Mouse (Mus musculus) adrenal gland, postnatal 14 days (tissue): ENCODE measurements around the gene Hjurp. TPM values are rescaled to one million over a fixed set of nuclear protein-coding genes. Genes with fewer than 3 reads are reported as not detected.

Experiments used
- DNase-seq: peaks from one replicate; pipeline ENCODE4 v3.0.0; 2021; ENCODE audit warnings: mixed read lengths
- total RNA-seq: library from RNA; stranded (reverse); gene quantifications from 2 replicates; pipeline ENCODE4 v1.2.3, GENCODE M21; 2021

Hjurp gene
- total RNA-seq, 1 experiment from 2014 or later = 57.7 TPM

DNA sequence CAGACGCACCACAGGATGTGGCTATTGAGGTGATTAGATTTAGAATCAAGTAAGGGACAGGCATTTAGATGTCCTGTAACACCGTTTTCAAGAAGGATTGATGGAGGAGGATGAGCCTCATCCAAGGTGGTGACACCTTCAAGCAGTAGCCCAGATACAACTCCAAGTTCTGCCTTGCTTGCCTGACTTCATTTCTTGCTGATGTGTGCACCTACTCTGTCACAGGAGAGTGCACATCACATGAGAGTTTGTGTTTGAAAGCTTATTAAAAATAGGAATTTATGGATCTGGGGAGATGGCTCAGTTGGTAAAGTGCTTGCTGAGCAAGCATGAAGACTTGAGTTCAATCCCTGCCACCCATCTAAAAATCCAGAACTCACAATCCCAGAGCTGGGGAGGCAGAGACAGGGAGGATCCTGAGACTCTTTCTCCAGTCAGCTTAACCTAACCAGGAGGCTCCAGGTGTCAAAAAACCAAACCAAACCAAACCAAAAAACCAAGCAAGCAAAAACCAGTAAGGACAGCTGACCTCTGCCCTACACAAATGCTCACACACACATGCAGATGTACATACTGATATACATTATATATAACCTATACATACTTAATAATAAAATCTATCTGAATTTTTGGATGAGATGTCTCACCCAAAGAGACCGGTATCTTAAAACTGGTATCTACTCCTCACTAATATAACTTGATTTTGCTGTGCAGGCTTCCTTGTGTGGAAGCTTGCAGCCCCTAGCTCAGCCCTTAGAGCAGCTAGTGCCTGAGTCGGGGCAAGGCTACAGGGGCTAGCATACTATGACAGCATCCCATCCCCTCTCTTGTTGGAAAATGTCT, 21.5 kb upstream of the Hjurp start:
- DNase-seq = no peak

DNA sequence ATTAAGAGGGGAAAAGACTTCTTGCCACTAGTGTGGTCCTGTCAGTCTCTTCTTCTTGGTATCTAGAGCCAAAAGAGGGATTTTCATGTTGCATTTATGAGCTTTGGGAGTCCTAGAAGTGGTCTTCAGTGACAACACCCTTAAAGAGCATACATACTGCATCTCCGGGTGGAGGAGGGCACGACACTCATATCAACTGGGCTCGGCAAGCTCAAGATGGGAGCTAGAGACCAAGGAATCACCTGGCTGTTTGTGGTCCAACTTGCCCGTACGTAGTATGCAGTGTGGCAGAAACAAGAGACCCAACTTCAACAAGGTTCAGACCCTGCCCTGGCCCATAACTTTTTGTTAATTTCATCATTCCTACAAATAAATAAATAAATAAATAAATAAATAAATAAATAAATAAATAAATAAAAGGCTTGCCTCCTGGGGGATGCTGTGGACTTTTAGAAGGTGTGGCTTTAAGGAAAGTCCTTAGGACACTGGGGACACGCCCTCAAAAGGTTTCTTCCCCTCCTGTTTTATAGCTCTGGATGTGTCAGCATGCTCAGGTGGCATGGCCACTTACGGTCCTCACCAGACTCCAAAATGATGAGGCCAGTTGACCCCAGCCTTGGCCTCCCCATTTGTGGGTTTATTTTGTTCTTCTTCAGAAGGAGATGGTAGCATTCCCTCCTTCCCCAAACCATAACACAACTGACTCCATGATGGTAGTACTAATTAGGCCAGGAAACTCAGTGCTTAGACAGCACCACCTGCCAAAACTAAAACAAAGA, 20.2 kb upstream of the Hjurp start:
- DNase-seq = no peak

DNA sequence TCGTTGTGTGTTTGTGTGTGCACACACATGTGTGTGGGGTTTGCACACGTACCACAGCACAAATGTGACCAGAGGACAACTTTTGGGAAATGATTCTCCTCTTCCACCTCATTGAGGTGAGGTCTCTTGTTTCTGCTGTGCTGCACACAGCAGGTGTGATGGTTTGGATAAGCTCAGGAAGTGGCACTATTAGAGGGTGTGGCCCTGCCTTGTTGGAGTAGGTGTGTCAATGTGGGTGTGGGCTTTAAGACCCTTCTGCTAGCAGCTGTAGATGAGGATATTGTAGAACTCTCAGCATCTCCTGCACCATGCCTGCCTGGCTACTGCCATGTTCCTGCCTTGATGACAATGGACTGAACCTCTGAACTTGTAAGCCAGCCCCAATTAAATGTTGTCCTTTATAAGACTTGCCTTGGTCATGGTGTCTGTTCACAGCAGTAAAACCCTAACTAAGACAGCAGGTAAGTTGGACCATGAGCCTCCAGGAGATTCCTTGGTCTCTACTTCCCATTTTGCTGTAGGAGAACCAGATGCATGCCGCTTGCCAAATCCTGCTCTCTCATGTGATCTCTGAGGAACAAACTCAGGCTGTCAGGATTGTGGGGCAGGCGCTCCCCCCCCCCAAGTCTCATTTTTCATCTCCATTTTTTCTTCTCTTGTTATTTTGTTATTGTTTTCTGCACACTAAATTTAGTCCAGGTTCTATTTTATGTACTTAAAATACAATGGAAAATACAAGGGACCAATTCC, 18.9 kb upstream of the Hjurp start:
- DNase-seq = no peak

DNA sequence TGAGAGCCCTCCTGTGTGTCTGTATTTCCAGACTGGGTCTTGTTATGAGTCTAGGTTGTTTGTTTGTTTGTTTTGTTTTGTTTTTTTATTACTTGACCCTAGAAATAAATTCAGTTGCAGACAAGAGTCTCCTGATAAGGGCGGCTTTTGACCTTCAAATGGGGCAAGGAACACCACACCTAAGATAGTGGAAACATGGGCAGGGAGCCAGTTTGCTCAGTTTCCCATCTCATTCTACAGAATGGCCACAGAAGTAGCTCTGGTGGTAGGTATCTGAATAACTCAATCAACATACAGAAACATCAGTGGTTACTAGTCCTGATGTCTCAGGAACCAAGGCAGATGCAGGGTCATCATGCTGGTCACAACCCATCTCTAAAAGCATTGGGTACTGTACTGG, 17.2 kb upstream of the Hjurp start:
- no peak for DNase-seq

DNA sequence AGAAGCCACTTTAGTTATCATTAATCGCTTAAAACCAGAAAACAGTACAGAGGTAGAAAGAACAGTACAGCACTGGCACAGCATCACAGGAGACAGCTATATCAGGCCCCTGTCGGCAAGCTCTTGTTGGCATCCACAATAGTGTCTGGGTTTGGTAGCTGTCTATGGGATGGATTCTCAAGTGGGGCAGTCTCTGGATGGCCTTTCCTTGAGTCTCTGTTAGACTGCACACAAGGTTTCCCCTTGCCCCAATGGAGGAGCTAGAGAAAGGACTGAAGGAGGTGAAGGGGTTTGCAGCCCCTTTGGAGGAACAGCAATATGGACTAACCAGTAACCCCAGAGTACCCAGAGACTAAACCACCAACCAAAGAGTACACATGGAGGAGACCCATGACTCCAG, 14.6 kb upstream of the Hjurp start:
- DNase-seq = no peak

DNA sequence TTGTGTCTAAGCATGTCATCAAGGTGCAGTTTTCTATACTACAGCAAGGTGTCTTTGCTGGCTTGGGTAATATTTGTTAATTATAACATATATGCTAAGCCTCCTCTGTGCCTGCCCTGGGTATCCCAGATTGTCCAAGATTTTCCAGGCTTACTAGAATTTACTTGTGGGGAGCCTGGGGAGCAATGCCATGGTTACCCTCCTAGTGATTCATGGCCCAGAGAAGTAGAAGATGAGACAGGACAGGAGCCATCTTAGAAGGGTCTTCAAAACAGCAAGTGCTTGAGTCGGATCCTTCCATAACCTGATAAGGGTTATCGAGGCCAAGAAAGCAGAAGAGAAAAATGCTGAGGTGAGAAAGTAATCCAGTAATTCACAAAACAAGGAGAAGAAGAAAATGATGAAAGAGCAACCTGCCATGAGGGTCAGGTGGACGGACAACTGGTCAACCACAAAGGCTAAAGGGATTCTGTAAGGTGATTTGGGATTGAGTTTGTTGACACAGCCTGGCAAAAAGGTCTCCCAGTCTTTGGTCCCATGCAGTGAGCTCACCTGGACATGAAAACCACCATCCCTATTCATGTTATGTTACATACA, 14.1 kb upstream of the Hjurp start:
- no peak for DNase-seq

DNA sequence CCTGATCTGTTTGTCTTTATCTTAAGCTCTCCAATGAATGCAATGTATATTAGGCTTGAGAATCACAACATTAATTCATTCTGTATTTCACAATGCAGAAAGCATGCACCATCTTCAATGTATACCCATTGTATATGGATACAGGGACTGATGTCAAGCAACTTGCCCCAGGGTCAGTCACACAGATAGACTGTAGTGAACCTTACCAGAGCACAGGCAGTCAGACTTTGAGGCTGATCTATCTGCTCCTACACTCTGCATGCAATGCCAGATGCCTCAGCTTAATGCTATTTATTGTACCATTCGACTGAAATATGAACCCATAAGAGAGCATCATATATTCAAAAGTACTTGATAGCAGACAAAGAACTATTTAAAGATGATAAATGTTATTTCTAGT, 13.1 kb upstream of the Hjurp start:
- DNase-seq = no peak

DNA sequence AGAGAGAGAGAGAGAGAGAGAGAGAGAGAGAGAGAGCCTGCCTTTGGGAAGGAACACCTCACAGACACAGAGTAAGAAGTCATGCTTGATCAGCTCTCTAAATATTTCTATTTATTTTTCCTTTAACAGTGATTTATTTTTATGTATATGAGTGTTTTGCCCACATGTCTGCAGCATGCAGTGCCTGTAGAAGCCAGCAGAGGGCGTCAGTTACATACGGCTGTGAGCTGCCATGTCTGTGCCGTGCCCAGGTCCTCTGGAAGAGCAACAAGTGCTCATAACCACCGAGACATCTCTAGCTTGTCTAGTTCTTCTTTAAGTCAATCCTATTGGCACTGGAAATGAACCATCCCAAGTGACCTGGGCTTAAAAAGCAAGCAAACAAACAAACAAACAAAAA, 12.5 kb upstream of the Hjurp start:
- DNase-seq = peak; percentile 88

DNA sequence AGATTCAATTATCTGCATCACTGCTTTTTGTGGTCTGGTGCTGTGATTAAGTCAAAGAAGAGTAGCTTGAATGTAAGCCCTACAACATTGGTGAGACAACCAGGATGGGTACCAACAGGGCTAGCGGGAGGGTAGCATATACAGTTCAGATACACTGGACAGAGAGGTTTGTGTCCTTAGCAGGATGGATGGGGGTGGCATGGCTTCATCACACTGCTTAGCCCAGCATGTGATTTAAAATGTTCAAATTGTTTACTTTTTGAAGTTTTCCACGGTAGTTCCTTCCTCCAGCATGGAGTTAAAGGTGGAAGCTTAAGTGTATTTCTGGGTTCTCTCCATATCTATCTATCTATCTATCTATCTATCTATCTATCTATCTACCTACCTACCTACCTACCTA, 11.7 kb upstream of the Hjurp start:
- no peak for DNase-seq

DNA sequence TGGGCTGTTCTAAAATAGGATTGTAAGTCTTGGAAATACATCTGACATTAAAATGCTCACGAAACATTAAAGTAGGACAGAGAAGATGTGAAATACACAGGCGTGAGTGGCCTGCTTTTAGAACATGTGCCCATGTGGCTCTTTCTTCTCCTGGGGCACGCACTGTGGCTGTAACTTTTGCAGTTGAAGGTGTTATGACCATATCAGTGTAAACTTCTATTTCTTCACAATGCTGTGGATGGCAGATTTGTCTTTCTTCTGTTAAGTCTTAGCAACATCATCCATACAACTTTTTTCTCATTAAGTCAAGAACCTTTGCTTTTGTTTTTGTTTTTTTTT, 11.3 kb upstream of the Hjurp start:
- no peak for DNase-seq

DNA sequence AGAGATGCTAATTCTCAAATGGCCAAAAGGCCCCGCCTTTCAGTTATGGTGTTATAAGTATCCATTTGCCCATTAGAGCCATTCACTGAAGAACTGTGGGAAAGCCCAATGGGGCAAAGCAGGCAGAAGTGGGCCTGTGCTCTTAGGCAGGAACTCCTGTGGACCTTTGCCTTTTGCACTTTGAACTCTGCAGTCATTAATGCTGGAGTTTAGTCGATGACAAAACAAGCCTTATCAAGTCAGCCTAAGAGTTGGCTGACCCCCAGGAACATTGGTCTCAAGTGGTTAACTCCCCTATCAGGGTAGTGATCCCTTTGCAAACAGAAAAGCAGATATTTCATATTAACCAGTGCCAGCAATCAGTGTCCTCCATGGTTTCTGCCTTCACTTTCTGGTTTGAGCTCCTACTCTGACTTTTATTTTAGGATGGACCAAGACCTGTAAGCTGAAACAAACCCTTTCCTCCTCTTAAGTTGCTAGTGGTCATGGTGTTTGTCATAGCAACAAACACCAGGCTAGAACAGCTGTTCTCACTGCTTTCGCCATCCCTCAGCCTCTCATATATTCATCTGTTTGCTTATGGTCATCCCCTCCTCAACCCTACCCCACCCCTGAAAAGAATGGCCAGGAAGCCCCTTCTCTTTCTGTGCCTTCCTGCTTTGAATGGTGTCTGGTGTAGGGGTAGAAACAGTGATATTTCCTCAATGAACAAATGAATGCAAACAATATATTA, 10.8 kb upstream of the Hjurp start:
- no peak for DNase-seq

DNA sequence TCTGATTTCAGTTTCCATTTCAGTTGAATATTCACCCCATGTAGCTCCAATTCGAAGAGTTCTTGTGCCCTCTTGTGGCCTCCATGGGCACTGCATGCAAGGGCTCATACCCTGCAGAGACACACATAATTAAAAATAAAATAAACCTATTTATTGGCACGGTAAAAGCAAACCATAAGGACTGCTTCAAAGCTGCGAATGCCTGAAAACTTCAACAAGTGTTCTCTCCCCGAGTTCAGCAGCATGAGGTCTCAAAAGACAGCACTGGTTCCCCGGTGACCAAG, 10.2 kb upstream of the Hjurp start:
- DNase-seq = peak; percentile 88

DNA sequence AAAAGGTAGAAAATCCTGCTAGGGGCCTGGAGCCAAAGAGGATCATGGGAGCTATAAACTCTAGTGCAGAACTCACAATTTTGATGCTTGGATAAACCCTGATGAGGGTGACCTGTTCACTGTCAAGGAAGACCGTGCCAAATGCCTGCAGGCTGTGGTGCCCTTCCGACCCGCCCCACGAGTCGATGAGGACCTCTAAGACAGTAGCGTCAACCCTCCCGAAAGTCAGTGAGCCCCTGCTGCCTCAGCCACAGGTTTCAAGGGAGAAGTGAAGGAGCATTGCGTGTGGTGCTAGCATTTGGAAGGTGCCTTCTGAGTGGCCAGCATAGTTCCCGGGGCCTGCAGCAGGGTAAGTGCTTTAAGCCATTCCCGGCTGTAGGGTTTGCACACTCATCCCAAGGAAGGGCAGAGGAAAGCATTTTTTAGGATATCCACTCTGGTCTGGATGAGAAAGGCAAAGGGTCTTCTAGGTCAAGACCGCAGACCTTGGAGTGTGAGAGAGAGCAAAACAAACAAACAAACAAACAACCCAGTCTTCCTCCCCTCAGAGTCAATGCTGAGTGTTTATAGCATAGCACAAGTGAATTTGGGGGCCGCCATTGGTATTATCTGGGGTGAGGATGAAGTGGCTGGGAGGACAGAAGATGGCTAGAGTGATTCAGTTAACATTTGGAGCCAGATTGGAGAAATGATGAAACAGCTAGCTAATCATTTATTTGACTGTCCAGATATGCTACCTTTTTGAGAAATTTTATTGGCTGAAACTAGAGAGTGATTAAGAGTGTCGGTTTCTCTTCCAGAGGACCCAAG, 9.7 kb upstream of the Hjurp start:
- no peak for DNase-seq

DNA sequence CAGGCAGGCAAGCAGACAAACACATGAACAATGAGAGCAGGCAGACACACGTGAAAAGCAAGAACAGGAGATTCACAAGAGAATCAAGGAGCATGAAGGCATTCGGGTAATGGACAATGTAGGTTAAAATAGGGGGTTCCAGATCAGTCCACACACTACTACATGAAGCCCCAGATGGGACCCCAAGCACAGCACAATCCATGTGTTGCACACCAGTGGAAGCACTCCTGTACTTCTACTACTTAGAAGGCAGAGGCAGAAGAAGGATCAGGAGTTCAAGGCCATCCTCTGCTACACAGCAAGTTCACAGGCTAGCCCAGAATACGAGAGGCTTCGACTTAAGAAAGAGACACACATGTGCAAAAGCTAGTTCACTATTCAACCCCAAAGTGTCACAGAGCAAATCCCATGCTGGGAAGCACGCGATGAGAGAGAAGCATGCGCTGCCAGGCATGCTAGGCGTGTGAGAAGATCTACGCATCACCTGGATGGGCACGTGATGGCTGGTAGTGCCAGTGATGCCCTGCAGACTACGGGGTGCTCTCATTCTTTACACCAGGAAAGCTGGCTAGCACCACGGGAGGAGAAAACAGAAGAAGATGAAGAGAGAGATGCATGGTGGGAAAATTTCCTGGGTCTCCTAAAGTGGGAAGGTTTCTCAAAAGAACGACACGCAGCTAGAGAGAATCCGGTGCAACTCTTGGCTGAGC, 8.9 kb upstream of the Hjurp start:
- DNase-seq = no peak

DNA sequence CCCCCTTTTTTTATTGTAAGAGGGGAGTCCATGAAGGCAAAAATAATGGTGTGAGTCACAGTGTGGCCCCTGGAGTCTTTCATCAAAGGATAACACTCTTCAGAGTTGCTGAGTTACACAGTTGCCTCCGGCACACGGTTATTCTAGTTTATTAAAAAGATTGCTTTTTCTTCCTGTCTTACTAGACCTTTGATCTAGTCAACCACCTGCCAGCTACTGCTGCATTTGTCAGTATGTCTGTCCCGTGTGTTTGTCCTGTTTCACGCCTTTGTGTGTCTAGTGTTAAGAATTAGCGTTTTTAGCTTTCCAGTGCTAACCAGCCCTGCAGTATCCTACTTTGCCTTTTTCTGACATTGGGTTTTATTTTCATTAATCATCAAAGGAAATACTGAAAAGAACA, 8.2 kb upstream of the Hjurp start:
- DNase-seq = no peak

DNA sequence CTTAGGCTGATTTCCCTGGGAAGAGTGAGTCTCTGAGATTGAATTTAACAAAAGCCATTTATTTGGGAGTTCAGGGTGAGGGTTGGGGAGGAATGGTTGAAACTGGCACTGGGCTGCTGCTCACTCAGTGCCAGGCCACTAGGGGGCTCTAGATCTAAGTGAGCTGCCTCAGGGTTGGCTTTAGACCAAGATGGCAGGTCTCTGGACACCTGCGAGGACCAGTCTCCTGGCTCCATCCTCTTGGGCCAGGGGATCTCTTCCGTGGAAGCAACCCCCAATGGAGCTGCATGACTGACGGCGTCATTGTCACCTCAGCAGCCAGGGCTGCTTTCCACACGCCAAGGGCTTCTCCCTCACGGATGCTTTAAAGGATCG, 7.5 kb upstream of the Hjurp start:
- DNase-seq = peak; percentile 77

DNA sequence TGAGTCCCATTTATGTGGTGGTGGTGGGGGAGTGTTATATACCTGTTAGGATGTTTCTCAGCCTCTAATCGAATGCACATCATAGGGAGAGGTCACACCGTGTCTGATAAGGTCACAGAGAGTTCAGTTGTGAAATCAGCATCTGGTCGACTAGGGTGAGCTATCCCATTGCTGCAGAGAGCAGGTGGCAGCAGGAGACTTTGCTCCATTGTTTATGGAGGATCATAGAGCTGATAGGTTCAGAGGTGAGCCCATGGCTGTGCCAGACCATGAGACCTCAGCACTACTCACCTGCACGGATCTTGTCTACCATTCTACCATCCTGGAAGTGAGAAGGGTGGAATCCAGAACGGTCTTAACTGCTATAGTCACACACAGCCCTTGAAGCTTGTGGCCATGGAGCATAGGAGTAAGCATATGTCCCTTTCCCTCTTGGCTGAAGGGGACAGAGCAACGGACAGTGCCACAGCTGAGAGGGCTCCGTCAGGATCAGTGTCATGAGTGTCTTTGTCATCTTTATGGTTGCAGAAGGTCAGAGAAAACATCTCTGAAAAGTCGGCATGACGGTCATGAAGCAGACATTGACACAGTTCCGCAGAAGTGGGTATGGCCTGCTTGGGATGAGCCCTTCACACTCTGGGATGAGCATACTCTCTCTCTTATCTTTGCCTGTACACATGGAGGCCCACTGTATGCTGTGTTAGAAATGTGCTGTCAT, 7.0 kb upstream of the Hjurp start:
- no peak for DNase-seq

DNA sequence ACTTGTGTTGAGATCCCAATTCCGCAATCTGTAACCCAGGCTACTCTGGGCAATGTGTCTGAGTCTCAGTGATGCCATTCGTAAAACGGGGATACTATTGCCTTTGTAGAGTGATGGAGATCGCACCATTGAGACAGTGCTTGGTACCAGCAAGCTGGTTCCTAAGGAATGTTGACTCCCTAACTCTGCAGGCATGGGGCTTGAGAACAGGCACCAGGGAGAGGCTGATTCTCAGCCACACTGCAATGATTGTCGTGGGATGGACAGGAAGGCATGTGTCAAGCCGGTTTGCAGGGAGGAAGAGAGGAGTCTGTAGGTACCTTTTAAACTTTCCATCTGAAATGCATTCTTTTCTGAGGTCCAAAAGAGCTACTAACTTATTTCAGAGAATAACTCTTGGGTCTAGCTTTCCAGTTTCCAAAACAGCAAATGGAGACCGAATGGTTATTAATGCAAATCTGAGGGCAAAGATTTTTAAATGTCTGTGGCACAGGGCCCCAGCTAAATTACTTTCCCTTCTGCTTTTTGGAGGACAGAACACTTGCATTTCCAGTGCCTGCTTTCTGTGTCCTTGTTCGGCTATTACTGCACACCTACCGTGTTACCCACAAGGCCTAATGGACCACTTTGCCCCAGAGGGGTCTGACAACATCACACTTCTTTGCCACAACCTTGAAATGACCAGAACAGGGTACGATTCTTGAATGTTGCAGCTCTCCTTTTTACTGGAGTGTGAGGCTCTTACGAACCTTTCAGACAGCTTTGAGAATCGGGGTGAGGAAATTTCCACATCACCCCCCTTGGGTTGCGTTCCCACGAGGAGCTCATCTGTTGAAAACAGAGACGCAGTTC, 6.2 kb upstream of the Hjurp start:
- DNase-seq = no peak

DNA sequence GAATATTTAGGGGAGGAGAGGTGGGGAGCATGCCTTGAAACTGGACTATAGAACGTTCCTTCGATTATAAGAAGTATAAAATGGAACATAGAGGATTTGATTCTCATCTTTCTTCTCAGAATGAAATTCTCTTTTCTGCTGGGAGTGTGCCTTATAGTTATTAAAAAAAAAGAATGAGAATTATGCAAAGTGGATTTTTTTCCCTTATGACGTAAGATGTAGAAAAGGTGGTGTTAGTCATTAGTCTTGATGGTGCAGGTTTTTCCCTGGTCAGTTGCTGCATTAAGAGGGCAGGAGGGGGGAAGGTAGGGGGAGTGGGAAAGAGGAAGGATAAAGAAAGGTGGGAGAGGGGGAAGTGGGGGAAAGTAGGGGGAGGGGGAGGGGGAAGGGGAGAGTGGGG, 4.9 kb upstream of the Hjurp start:
- DNase-seq = no peak
